Mouse (Mus musculus) CD4-positive, CD25-positive, alpha-beta regulatory T cell, adult 9 weeks (primary cell): ENCODE results near the gene Fat3. TPM values are rescaled to one million over a fixed set of nuclear protein-coding genes. Genes with fewer than 3 reads are reported as not detected.

ENCODE experiments used
- polyA plus RNA-seq: library from polyadenylated mRNA; unstranded; fragments of 100-300 nt; shearing (Covaris generic); gene quantifications from one replicate; pipeline ENCODE4 v1.2.1, GENCODE M21; 2017

Fat3 gene
- not detected for polyA plus RNA-seq

DNA sequence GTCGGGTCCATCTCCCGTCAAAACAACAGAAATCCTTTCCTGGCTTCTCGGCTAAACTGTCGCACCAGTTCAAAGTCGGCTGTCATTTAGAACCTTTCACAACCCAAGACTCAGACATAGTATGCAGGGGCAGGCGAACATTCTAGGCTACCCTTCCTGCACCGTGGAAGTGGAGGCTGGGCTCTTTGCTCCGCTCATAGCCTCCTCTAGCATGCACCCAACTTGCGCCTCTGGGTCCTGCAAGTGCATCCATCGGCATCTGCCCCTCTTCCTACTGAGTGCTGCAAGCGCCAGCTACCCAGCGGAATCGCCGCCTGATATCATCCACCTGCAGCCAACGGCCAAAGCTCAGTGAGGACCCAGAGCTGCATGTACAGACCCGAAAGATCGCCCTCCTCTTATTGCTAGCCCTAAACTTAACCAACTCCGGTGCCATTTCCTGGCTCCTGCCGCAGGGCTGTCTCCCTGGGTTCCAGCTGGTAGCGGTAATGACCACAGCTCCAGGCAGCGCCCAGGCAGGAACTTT, at the start of gene Fat3:
Gene Fat3 (minus strand): TSS at position 100 of the 526 bp plus-strand sequence.

DNA sequence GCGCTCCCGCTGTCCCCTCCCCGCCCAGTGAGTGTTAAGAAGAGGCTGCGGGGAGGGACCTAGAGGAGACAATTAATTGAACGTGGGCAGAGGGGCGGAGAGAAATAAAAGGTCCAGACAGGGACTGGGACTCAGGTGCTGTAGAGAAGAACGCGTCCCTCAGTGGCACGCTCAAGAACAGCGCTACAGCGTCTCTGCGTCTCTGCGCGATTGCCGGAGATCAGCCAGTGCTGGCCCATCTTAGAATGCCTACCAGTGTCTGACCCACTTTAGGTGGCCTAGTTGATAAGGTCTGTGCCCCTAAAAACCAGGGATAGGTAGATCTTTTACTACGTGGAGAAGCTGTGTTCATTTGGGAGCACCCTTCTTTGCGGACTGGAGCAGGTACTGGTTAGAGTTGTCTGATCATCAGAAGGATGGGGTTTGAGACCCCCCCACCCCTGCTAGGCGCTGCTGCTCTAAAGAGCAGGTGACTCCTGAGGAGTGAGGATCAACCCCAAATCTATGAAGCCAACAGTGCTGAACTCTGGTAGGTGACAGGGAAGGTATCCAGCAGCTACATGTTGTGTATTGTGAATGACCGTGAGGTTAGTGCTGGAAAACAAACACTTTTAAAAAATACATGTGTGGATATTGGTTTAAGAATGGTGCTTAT, 626.5 kb downstream of the Fat3 start, which contains the start of gene Mtnr1b:
Gene Mtnr1b (minus strand): TSS at position 51 of the 655 bp plus-strand sequence.

